Mouse (Mus musculus) kidney, postnatal 0 days (tissue): ENCODE results near the gene Mxi1. TPM values are rescaled to one million over a fixed set of nuclear protein-coding genes. Genes with fewer than 3 reads are reported as not detected.

ENCODE experiments used
- ATAC-seq: fragments of 200-750 bp; cut with Nextera tagmentation; replicated peaks from 2 replicates; pipeline ENCODE4 v1.8.0; 2017; ENCODE audit warnings: low read depth, moderate number of reproducible peaks, moderate TSS enrichment, moderate library complexity; ENCODE audit not compliant: low FRiP score
- DNase-seq: peaks from one replicate; pipeline ENCODE4 v3.0.0-alpha.2; 2016; ENCODE audit warnings: low spot score
- H3K27ac ChIP-seq: fragments of 300-500 bp; sonication (generic); 2 replicates; pipeline ENCODE4 v1.5.1; 2014; ENCODE audit warnings: mild to moderate bottlenecking
- H3K27me3 ChIP-seq: fragments of 300-500 bp; sonication (generic); 2 replicates; pipeline ENCODE4 v1.6.1; 2014; ENCODE audit warnings: low read length, mixed read lengths; ENCODE audit not compliant: insufficient read depth
- H3K36me3 ChIP-seq: fragments of 300-500 bp; sonication (generic); 2 replicates; pipeline ENCODE4 v1.6.1; 2014; ENCODE audit warnings: low read length, mixed read lengths; ENCODE audit not compliant: insufficient read depth
- H3K4me1 ChIP-seq: fragments of 300-500 bp; sonication (generic); replicated peaks from 2 replicates; pipeline ENCODE4 v1.6.1; 2014; ENCODE audit warnings: antibody characterized with exemption, low read length, mixed read lengths; ENCODE audit not compliant: insufficient read depth
- H3K4me2 ChIP-seq: fragments of 300-500 bp; sonication (generic); 2 replicates; pipeline ENCODE4 v1.6.1; 2014; ENCODE audit warnings: mild to moderate bottlenecking, low read length, moderate library complexity, mixed read lengths
- H3K4me3 ChIP-seq: fragments of 300-500 bp; sonication (generic); replicated peaks from 2 replicates; pipeline ENCODE4 v1.5.1; 2014; ENCODE audit warnings: low read depth, low read length
- H3K9ac ChIP-seq: fragments of 300-500 bp; sonication (generic); 2 replicates; pipeline ENCODE4 v1.6.1; 2014; ENCODE audit warnings: low read depth, low read length
- H3K9me3 ChIP-seq: fragments of 300-500 bp; sonication (generic); replicated peaks from 2 replicates; pipeline ENCODE4 v1.6.1; 2016; ENCODE audit warnings: low read length, inconsistent platforms, mixed read lengths
- CTCF ChIP-seq: IDR thresholded peaks from 2 replicates; pipeline ENCODE4 v1.5.1; 2016; ENCODE audit warnings: antibody characterized with exemption, low read depth, mild to moderate bottlenecking, moderate library complexity
- WGBS: fragments of 180-500 bp; shearing (Covaris S2); extraction: QIAGEN DNeasy Blood & Tissue Kit; methylation state at CpG from one replicate; pipeline ENCODE4 v1.1.7; 2014; 5-methylcytosine and 5-hydroxymethylcytosine counted together
- polyA plus RNA-seq: library from polyadenylated mRNA; unstranded; fragments of >200 nt; fragmentation: Nextera tagmentation; extraction: Ambion mirVana; gene quantifications from 2 replicates; pipeline ENCODE4 v1.2.1, GENCODE M21; 2015

Gene Mxi1
- polyA plus RNA-seq, 1 experiment from 2014 or later, result 55.0 TPM

- H3K27ac ChIP-seq, result peak overlapping the region; percentile 26; the same call in 1 of the 2 replicates
- no peaks in the 10 kb centered on the region for H3K36me3 ChIP-seq
- ATAC-seq (peak; percentile 73), DNase-seq (peak; percentile 62)
- H3K4me1 ChIP-seq, result peaks cover 21% of the 10 kb centered on the region
- H3K27me3 ChIP-seq, result no peaks in the 10 kb centered on the region
- no peak overlapping the region for H3K4me3 ChIP-seq
- 47% methylated on average over 15 of the region's 15 CpGs for WGBS
- no peak overlapping the region for H3K9ac ChIP-seq
- H3K4me2 ChIP-seq, result no peak overlapping the region
- H3K9me3 ChIP-seq, result no peaks in the 10 kb centered on the region
- TF ChIP-seq CTCF, result no peak
These were observed 103.5 kb downstream of the Mxi1 start for GRCm38 (mm10) chr19:53413617-53414380.

- TF ChIP-seq CTCF, result no peak
- H3K4me1 ChIP-seq, result peaks cover 21% of the 10 kb centered on the region
- no peak overlapping the region for H3K4me3 ChIP-seq
- no peaks in the 10 kb centered on the region for H3K36me3 ChIP-seq
- no peak for DNase-seq
- no peak overlapping the region for H3K4me2 ChIP-seq
- no peak for ATAC-seq
- no peaks in the 10 kb centered on the region for H3K27me3 ChIP-seq
- H3K27ac ChIP-seq, result peak overlapping the region; percentile 11; the same call in 1 of the 2 replicates
- H3K9ac ChIP-seq, result no peak overlapping the region
- H3K9me3 ChIP-seq, result no peaks in the 10 kb centered on the region
- 77% methylated on average over 11 of the region's 11 CpGs for WGBS
These were observed 104.3 kb downstream of the Mxi1 start for GRCm38 (mm10) chr19:53414650-53415049.

GRCm38 (mm10) chr19:53415198-53415597 lies 104.9 kb downstream of the Mxi1 start:
- no peak overlapping the region for H3K4me3 ChIP-seq
- H3K27me3 ChIP-seq, result no peaks in the 10 kb centered on the region
- H3K4me1 ChIP-seq, result peaks cover 16% of the 10 kb centered on the region
- DNase-seq, result no peak
- no peak overlapping the region for H3K4me2 ChIP-seq
- H3K36me3 ChIP-seq, result no peaks in the 10 kb centered on the region
- no peak overlapping the region for H3K27ac ChIP-seq
- WGBS, result 89% methylated on average over 17 of the region's 17 CpGs
- no peak for ATAC-seq
- TF ChIP-seq CTCF, result no peak
- no peaks in the 10 kb centered on the region for H3K9me3 ChIP-seq
- no peak overlapping the region for H3K9ac ChIP-seq

- DNase-seq (peak; percentile 88), ATAC-seq (no peak)
- H3K9me3 ChIP-seq, result no peaks in the 10 kb centered on the region
- H3K27me3 ChIP-seq, result no peaks in the 10 kb centered on the region
- no peak overlapping the region for H3K4me3 ChIP-seq
- peaks cover 14% of the 10 kb centered on the region; the same call in 1 of the 2 replicates for H3K4me1 ChIP-seq
- H3K4me2 ChIP-seq, result no peak overlapping the region
- no peak overlapping the region for H3K9ac ChIP-seq
- no peaks in the 10 kb centered on the region for H3K36me3 ChIP-seq
- H3K27ac ChIP-seq, result no peak overlapping the region
- peak; percentile 75 for TF ChIP-seq CTCF
- WGBS, result 54% methylated on average over 5 of the region's 5 CpGs
These were observed 109.5 kb downstream of the Mxi1 start for GRCm38 (mm10) chr19:53419834-53420233.

GRCm38 (mm10) chr19:53420924-53421582 lies 110.7 kb downstream of the Mxi1 start:
- ATAC-seq (peak; percentile 94), DNase-seq (peak; percentile 97)
- Histone ChIP-seq H3K4me3 (peak overlapping the region; percentile 28), H3K4me2 (peak overlapping the region; percentile 67), H3K36me3 (no peaks in the 10 kb centered on the region), H3K27ac (peak overlapping the region; percentile 87), H3K4me1 (peaks cover 16% of the 10 kb centered on the region; the same call in 1 of the 2 replicates), H3K9ac (peak overlapping the region; percentile 44), H3K9me3 (no peaks in the 10 kb centered on the region), H3K27me3 (no peaks in the 10 kb centered on the region)
- TF ChIP-seq CTCF, result no peak
- WGBS, result 2% methylated on average over 19 of the region's 19 CpGs

GRCm38 (mm10) chr19:53421583-53422188 lies 111.4 kb downstream of the Mxi1 start:
- peak overlapping the region; percentile 28 for H3K4me3 ChIP-seq
- WGBS, result 2% methylated on average over 6 of the region's 6 CpGs
- H3K9ac ChIP-seq, result no peak overlapping the region; the same call in 1 of the 2 replicates
- peak overlapping the region; percentile 67 for H3K4me2 ChIP-seq
- no peaks in the 10 kb centered on the region for H3K27me3 ChIP-seq
- TF ChIP-seq CTCF, result no peak
- peaks cover 16% of the 10 kb centered on the region; the same call in 1 of the 2 replicates for H3K4me1 ChIP-seq
- H3K9me3 ChIP-seq, result no peaks in the 10 kb centered on the region
- no peaks in the 10 kb centered on the region for H3K36me3 ChIP-seq
- H3K27ac ChIP-seq, result peak overlapping the region; percentile 70
- DNase-seq (no peak), ATAC-seq (no peak)
